Mouse (Mus musculus) lung, adult 2 months (tissue): ENCODE measurements around the gene Olfr103. TPM values are rescaled to one million over a fixed set of nuclear protein-coding genes. Genes with fewer than 3 reads are reported as not detected.

ENCODE experiments used
- DNase-seq: peaks from one replicate; pipeline ENCODE4 v3.0.0; 2022
- H3K4me1 ChIP-seq: fragments of 200-500 bp; 2 replicates; pipeline ENCODE4 v1.6.1; 2011; ENCODE audit warnings: low read length; ENCODE audit not compliant: control insufficient read depth, insufficient read depth
- H3K4me3 ChIP-seq: fragments of 200-500 bp; replicated peaks from 2 replicates; pipeline ENCODE3; 2011; ENCODE audit warnings: low read depth, mild to moderate bottlenecking, control low read depth, low read length; ENCODE audit errors: extremely low read depth
- CTCF ChIP-seq: fragments of 200-500 bp; IDR thresholded peaks from 2 replicates; pipeline ENCODE4 v1.5.1; 2011; ENCODE audit warnings: mild to moderate bottlenecking, low read length, control low read depth; ENCODE audit not compliant: insufficient read depth
- POLR2A ChIP-seq: fragments of 200-500 bp; IDR thresholded peaks from 2 replicates; pipeline ENCODE4 v1.6.1; 2011; ENCODE audit warnings: low read depth, mild to moderate bottlenecking, control low read depth, low read length, borderline replicate concordance; ENCODE audit errors: extremely low read depth
- WGBS: fragments of 180-500 bp; shearing (Covaris S2); methylation state at CpG from one replicate; pipeline ENCODE4 v1.1.7; 2018; 5-methylcytosine and 5-hydroxymethylcytosine counted together
- polyA plus RNA-seq: library from polyadenylated mRNA; depleted of rRNA; stranded (reverse); fragments of >200 nt; gene quantifications from 2 replicates; pipeline ENCODE4 v1.2.3, GENCODE M21; 2012; rRNA removed

Gene Olfr103
- polyA plus RNA-seq = not detected in 2 replicates

DNA sequence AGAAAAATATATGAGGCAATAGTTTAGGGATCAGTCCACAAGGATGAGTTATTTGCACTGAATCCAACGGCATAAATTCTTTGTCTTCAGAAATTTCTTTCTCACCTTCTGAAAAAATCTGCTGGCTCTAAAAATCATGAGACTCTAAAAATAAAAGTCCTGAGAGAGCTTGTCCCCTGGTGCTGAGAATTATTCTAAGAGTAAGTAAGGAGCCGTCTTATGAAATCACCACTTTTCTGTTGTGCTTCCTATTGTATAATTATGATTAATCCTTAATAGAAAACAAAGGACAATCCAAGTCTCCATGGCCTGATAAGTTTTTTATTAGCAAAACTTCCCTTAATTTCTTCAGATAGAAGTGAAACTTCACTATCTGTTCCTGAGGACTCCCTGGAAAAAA is at the start of gene Olfr103:
Gene Olfr103 (minus strand): TSS at position 101 of the 400 bp plus-strand sequence.
- H3K4me1 ChIP-seq = no peaks in the 10 kb centered on the region
- 86% methylated on average over 2 of the region's 2 CpGs for WGBS
- no peak for DNase-seq
- TF ChIP-seq POLR2A = no peak
- no peak for TF ChIP-seq CTCF
- H3K4me3 ChIP-seq = no peak within 1 kb of the TSS

- DNase-seq = no peak
- Histone ChIP-seq H3K4me1 (no peaks in the 10 kb centered on the region), H3K4me3 (no peak within 1 kb of the TSS)
- TF ChIP-seq CTCF = no peak
- no peak for TF ChIP-seq POLR2A
Measured at GRCm38 (mm10) chr17:37378733-37379132, 39.2 kb upstream of the Olfr103 start, which contains the start of gene Olfr105-ps. TSS of gene Olfr105-ps (plus strand) at chr17:37379033.

DNA sequence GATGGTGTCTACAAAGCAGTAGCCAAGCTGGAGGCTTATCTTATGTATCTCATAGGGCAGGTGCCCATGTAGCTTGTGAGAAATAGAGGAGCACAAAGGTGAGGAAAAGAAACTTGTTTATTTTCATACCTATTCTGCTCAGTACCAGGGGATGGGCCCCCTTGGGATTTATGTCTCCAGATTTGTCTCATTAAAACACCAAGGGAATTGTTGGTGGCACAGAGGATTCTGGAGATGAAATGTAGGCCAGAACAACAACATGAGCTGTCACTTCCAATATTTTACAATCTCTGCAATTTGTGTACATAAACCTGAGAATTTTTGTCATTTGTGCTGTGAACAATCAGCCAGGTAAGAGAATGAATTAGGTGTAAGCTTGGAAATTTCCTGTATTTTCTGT is 19.8 kb upstream of the Olfr103 start, which contains the start of gene Olfr104-ps:
Gene Olfr104-ps (plus strand): TSS at position 301 of the 400 bp plus-strand sequence.
- DNase-seq = no peak
- Histone ChIP-seq H3K4me1 (no peaks in the 10 kb centered on the region), H3K4me3 (no peak within 1 kb of the TSS)
- no peak for TF ChIP-seq CTCF
- TF ChIP-seq POLR2A = no peak

DNA sequence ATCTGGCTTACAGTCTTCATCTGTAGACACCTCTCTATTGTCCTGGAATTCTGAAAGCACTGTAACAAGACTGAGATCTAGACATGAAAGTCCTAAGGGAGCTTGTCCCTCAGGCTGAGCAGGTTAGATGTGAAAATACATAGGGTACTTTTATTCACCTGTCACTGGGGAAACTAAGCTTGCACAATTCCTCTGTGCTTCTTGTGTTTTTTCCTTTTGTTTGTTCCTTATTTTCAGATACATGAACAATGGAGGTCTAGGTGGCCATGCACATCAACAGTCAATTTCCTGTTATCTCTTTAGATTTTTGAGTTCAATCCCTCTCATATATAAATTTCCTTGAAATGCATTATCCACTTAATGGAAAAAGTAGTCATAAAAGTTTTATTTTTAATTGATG is 22.5 kb downstream of the Olfr103 start, which contains the start of gene Olfr102:
Gene Olfr102 (minus strand): TSS at position 101 of the 400 bp plus-strand sequence.
- no peak for DNase-seq
- TF ChIP-seq POLR2A (no peak), CTCF (no peak)
- no peaks in the 10 kb centered on the region for H3K4me1 ChIP-seq
- no peak within 1 kb of the TSS for H3K4me3 ChIP-seq

DNA sequence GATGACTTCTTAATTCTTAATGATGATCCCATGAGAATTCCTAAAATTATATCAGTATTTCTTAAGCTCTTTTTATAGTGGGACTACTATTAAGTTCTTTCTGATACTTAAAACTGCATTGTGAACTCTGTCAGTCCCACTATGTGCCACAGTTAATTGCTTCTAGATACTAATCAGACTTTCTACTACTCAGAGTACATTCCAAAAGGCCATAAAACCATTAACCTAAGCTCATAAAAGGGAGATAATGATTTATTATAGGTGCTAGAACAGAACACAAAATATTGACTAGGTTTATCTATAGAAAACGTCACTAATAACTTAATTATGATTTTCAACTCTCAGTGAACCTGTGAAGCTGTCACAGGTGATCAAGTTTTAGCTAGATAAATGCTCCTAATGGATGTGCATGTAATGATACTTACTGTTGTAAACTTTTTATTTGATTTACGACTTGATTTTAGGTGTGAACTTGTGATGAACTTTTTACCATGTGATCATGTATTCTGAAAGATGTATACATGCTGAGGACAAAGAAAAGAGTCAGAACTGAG is 29.3 kb downstream of the Olfr103 start:
- DNase-seq = no peak
- no peak overlapping the region for H3K4me3 ChIP-seq
- WGBS = 33% methylated on average over 2 of the region's 2 CpGs

GRCm38 (mm10) chr17:37308483-37308882 is 31.0 kb downstream of the Olfr103 start:
- 33% methylated on average over 4 of the region's 4 CpGs for WGBS

More for the DNA sequence above, 29.3 kb downstream of the Olfr103 start:
- no peaks in the 10 kb centered on the region for H3K4me1 ChIP-seq
- TF ChIP-seq CTCF = no peak

GRCm38 (mm10) chr17:37304213-37304612 is 35.3 kb downstream of the Olfr103 start, which contains the start of gene Olfr101:
TSS of gene Olfr101 (minus strand) at chr17:37304313.
- H3K4me3 ChIP-seq = no peak within 1 kb of the TSS
- H3K4me1 ChIP-seq = no peaks in the 10 kb centered on the region
- no peak for TF ChIP-seq POLR2A
- no peak for TF ChIP-seq CTCF
- no peak for DNase-seq
- WGBS = 73% methylated on average over 4 of the region's 4 CpGs

More at GRCm38 (mm10) chr17:37308483-37308882, 31.0 kb downstream of the Olfr103 start:
- no peak overlapping the region for H3K4me3 ChIP-seq
- DNase-seq = no peak
- no peaks in the 10 kb centered on the region for H3K4me1 ChIP-seq
- no peak for TF ChIP-seq CTCF
- TF ChIP-seq POLR2A = no peak

Other genes with a start within 250 kb of the Olfr103 start
- not detected in 2 replicates for gene Olfr91, start 241.4 kb downstream of the Olfr103 start, polyA plus RNA-seq
- gene Olfr92, start 219.6 kb downstream of the Olfr103 start, polyA plus RNA-seq = not detected in 2 replicates
- not detected in 2 replicates for gene Olfr93, start 178.2 kb downstream of the Olfr103 start, polyA plus RNA-seq
- not detected in 2 replicates for gene Ubd, start 145.8 kb downstream of the Olfr103 start, polyA plus RNA-seq
- gene Olfr94, start 138.7 kb downstream of the Olfr103 start, polyA plus RNA-seq = not detected in 2 replicates
- gene Olfr95, start 126.6 kb downstream of the Olfr103 start, polyA plus RNA-seq = not detected in 2 replicates
- not detected in 2 replicates for gene Olfr96, start 119.6 kb downstream of the Olfr103 start, polyA plus RNA-seq
- not detected in 2 replicates for gene Olfr97, start 102.4 kb downstream of the Olfr103 start, polyA plus RNA-seq
- gene Olfr98, start 75.9 kb downstream of the Olfr103 start, polyA plus RNA-seq = not detected in 2 replicates
- gene H2-M3, start 69.5 kb downstream of the Olfr103 start, polyA plus RNA-seq = 14.5 and 14.6 TPM in 2 replicates
- gene Olfr99, start 56.2 kb downstream of the Olfr103 start, polyA plus RNA-seq = not detected in 2 replicates
- gene Olfr101, start 35.4 kb downstream of the Olfr103 start, polyA plus RNA-seq = not detected in 2 replicates
- not detected in 2 replicates for gene Olfr102, start 22.6 kb downstream of the Olfr103 start, polyA plus RNA-seq
- gene Olfr104-ps, start 19.9 kb upstream of the Olfr103 start, polyA plus RNA-seq = not detected in 2 replicates
- gene Olfr105-ps, start 39.3 kb upstream of the Olfr103 start, polyA plus RNA-seq = not detected in 2 replicates
- gene Olfr106-ps, start 50.7 kb upstream of the Olfr103 start, polyA plus RNA-seq = not detected in 2 replicates
- not detected in 2 replicates for gene Olfr107, start 59.5 kb upstream of the Olfr103 start, polyA plus RNA-seq
- not detected in 2 replicates for gene Olfr108, start 105.8 kb upstream of the Olfr103 start, polyA plus RNA-seq
- gene Olfr109, start 119.2 kb upstream of the Olfr103 start, polyA plus RNA-seq = not detected in 2 replicates
- 0.28 and 0.63 TPM in 2 replicates for gene H2-M2, start 143.9 kb upstream of the Olfr103 start, polyA plus RNA-seq
- 0.07 TPM in 1 of 2 replicates, not detected in the other for gene Olfr110, start 152.8 kb upstream of the Olfr103 start, polyA plus RNA-seq
- 0.07 and 0.21 TPM in 2 replicates for gene Olfr111, start 168.3 kb upstream of the Olfr103 start, polyA plus RNA-seq
- not detected in 2 replicates for gene Olfr112, start 229.8 kb upstream of the Olfr103 start, polyA plus RNA-seq
- gene Olfr113, start 238.0 kb upstream of the Olfr103 start, polyA plus RNA-seq = not detected in 2 replicates